In genomic region chr6:137135506-137136391, GRCm38 (mm10) we compare ENCODE assay signal across 10 mouse cellular contexts. TPM values are rescaled to one million over a fixed set of nuclear protein-coding genes. Genes with fewer than 3 reads are reported as not detected.
DNase-seq lines count a peak whose midpoint lies in the region; ATAC-seq and TF ChIP-seq lines count a peak whose summit lies in the region.
"Had no signal": no experiment of that assay in that cellular context is flagged by ENCODE, and none has a peak within 500 bp of the region (broad histone marks: within the 10 kb centered on the region; RNA-seq: fewer than 3 reads in every experiment).

No protein-coding gene starts in this region.

- peak overlapping the region; percentile 55 for H3K4me2 ChIP-seq in heart, embryonic 12.5 days

- H3K9ac ChIP-seq in heart, embryonic 12.5 days, result no peak overlapping the region

- peaks cover 30% of the 10 kb centered on the region for H3K4me1 ChIP-seq in heart, embryonic 12.5 days (replicated peaks)

- DNase-seq in adrenal gland, postnatal 25 days, result peak; percentile 20
- DNase-seq in adrenal gland, adult 18-20 months (ENCODE audit: low spot score in 2 of 2), result no peak
- DNase-seq in Patski (ENCODE audit: low read depth, low spot score), result no peak
- DNase-seq in kidney, postnatal 25 days, result peak; percentile 31 to 66
- DNase-seq in skeletal muscle tissue, adult 2 months (ENCODE audit: low read depth, low spot score), result peak; percentile 26
- no peak for DNase-seq in lung, postnatal 36 days

- H3K27ac ChIP-seq in heart, embryonic 12.5 days (ENCODE audit: poor library complexity, severe bottlenecking), result peak overlapping the region; percentile 90

- peak; percentile 47 for ATAC-seq in Patski
- no peak for ATAC-seq in heart, embryonic 12.5 days (ENCODE audit: insufficient number of reproducible peaks, low FRiP score)
- no peak for ATAC-seq in megakaryocyte, adult 5-6 weeks (ENCODE audit: poor library complexity, severe bottlenecking)

- H3K36me3 ChIP-seq in heart, embryonic 12.5 days, result no peaks in the 10 kb centered on the region

- POLR2A ChIA-PET in Patski (lab: Charles Lee), result interaction anchor here (0.6 kb wide), 2 partner anchors 59 to 329 kb away, joined by 5 to 7 read pairs; no protein-coding TSS in a partner anchor

- no peaks in the 10 kb centered on the region for H3K27me3 ChIP-seq in Patski
- no peaks in the 10 kb centered on the region for H3K27me3 ChIP-seq in heart, embryonic 12.5 days (replicated peaks)

- TF ChIP-seq CTCF in Patski (IDR thresholded peaks at IDR 0.05), result no peak

- in situ Hi-C loops in Patski (cut with MboI; ENCODE audit: low pct_unique_long_range_greater_than_20kb), result no loop called here

- CTCF ChIA-PET in Patski (lab: Charles Lee), result interaction anchor here (1.4 to 3.4 kb wide), 2 partner anchors 9 to 38 kb away, joined by 3 to 8 read pairs; no protein-coding TSS in a partner anchor

- no peaks in the 10 kb centered on the region for H3K9me3 ChIP-seq in heart, embryonic 12.5 days (replicated peaks)

- no peak overlapping the region for H3K4me3 ChIP-seq in heart, embryonic 12.5 days

- 35% methylated on average over 20 of the region's 20 CpGs for WGBS in heart, embryonic 12.5 days

RNA-seq across cellular contexts. Expression of gene Rerg, which starts 34.5 kb away (rescaled TPM):
- total RNA-seq in adrenal gland, postnatal 25 days (2021), result 137 and 174 TPM in 2 replicates
- 100 to 1,000 TPM in 1 of 2 experiments, 10 to 100 TPM in 1; 96.0 to 106 TPM for total RNA-seq in adrenal gland, adult 18-20 months (2021)
- 2.3 TPM for polyA plus RNA-seq in Patski (2021)
- polyA plus RNA-seq in heart, embryonic 12.5 days (2016; fragmentation: Nextera tagmentation; extraction: Ambion mirVana), result 4.4 and 6.6 TPM in 2 replicates
- not detected in 2 replicates for total RNA-seq in megakaryocyte, adult 5-6 weeks (2015)
- not detected in 2 replicates for total RNA-seq in megakaryocyte, adult 5-6 weeks (2017)
- total RNA-seq: common myeloid progenitor, adult 5-6 weeks; neutrophil, adult 5-6 weeks had no signal

Comparison
In these comparisons a context has a peak if more than half of its experiments do, and no peak if none do; other contexts are left out.
1. DNase-seq: peak in adrenal gland, postnatal 25 days (single experiment), kidney, postnatal 25 days (2 of 2) and skeletal muscle tissue, adult 2 months (single experiment); none in adrenal gland, adult 18-20 months (0 of 2), Patski (single experiment) and lung, postnatal 36 days (single experiment).
2. RNA of gene Rerg, which starts 34.5 kb away (total RNA-seq): 137 to 174 TPM in adrenal gland, postnatal 25 days and 96.0 to 106 TPM in adrenal gland, adult 18-20 months; not detected in megakaryocyte, adult 5-6 weeks; every median in the first group is over 10 times any median in the second.